14 mouse cellular contexts compared by ENCODE assay signal in the genomic region with DNA sequence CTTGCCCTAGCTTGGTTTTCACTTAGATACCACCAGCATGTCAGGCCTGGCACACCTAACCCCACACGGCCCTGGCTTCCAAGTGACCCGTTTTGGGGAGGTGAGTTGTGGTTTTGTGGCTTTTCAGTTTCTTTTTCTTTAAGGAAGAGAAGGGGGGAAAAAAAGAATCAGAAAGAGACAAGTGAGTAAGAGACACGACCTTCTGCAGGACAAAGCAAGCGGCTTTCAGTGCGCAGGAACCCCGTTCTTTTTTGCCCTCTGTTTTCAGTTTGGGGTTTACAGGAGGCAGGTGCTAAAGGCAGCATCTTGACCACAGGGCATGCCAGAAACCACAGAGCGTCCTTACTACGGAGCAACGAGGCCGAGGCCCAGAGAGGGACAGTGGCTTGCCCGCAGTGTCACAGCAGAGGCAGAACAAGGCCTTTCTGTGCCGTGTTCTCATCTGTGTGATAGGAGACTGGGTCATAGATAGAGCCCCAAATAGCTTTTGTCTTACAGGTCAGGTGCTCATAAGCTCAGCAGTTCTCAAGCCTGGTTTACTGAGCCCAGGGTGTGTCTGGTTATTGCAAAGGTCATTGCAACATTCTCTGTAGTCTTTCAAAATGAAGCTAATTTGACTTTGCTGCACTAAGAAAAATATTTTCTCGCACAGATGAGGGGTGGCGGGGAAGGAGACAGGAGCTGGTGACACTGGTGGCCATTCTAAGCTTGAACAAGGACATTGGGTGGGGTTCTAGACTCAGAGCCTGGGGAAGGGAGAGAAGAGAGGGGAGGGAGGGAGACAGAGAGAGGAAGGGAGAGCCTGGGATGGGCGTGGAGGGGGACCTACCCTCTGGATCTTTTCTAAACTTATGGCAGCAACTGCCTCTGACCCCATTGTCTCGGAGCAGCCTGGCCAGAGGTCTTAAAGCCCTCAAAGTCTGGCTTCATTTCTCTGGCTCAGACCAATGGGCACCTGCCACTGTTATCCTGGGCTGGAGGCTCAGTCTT. TPM values are rescaled to one million over a fixed set of nuclear protein-coding genes. Genes with fewer than 3 reads are reported as not detected.
A peak's percentile ranks its signal among the peaks of the same experiment; 100 is the strongest.
DNase-seq lines count a peak whose midpoint lies in the region; ATAC-seq and TF ChIP-seq lines count a peak whose summit lies in the region.
"Had no signal": no experiment of that assay in that cellular context is flagged by ENCODE, and none has a peak within 500 bp of the region (broad histone marks: within the 10 kb centered on the region; RNA-seq: fewer than 3 reads in every experiment).

No protein-coding gene starts in this region.

- H3K9ac ChIP-seq in heart, embryonic 15.5 days: no peak overlapping the region
- H3K9ac ChIP-seq in MEL (ENCODE audit: control insufficient read depth, low read depth, low read length, poor library complexity, severe bottlenecking): no peak overlapping the region
- H3K9ac ChIP-seq: forebrain, embryonic 15.5 days; hindbrain, embryonic 15.5 days had no signal

- no peak for DNase-seq in heart, adult 8-10 months (ENCODE audit: low spot score)
- peak; percentile 48 for DNase-seq in 3134 (ENCODE audit: extremely low read depth, insufficient read length, low spot score)
- DNase-seq in MEL (ENCODE audit: low read depth, low spot score): no peak
- DNase-seq in lung, postnatal 36 days: peak; percentile 52
- no peak for DNase-seq in urinary bladder, adult 2 months (ENCODE audit: low spot score)
- no peak for DNase-seq in yolk sac, embryonic 10.5 days (ENCODE audit: low spot score)
- no peak for DNase-seq in cerebellum, postnatal 10 days
- DNase-seq: adrenal gland, postnatal 10 days; thymus, adult 18-20 months had no signal

- no peak for TF ChIP-seq CTCF in MEL (IDR thresholded peaks at IDR 0.05 in 2 of 3, conservative IDR thresholded peaks at IDR 0.05 in 1 of 3; ENCODE audit: control insufficient read depth in 1 of 3, insufficient read depth in 1 of 3, low read depth in 2 of 3, low read length in 3 of 3, poor library complexity in 1 of 3, severe bottlenecking in 1 of 3)

- H3K4me1 ChIP-seq in heart, embryonic 15.5 days (replicated peaks): peaks cover 47% of the 10 kb centered on the region
- H3K4me1 ChIP-seq in MEL (ENCODE audit: control insufficient read depth in 1 of 2, insufficient read depth in 2 of 2, low read length in 2 of 2): peaks cover 0 to 4% of the 10 kb centered on the region in 2 experiments; a peak in 2 of 4 replicates

- no peak for TF ChIP-seq RAD21 in MEL (IDR thresholded peaks at IDR 0.05; ENCODE audit: low read depth, low read length)

- no peak for ATAC-seq in heart, embryonic 15.5 days (replicated peaks; ENCODE audit: insufficient number of reproducible peaks, insufficient read depth, low FRiP score, low read depth)
- ATAC-seq: forebrain, embryonic 15.5 days had no signal

- TF ChIP-seq EP300 in MEL (IDR thresholded peaks at IDR 0.05; ENCODE audit: low read depth in 1 of 2, low read length in 2 of 2): no peak

- no peaks in the 10 kb centered on the region for H3K27me3 ChIP-seq in heart, embryonic 15.5 days
- H3K27me3 ChIP-seq in MEL (ENCODE audit: control insufficient read depth in 1 of 2, insufficient read depth in 2 of 2, low read length in 2 of 2): no peaks in the 10 kb centered on the region
- H3K27me3 ChIP-seq: forebrain, embryonic 15.5 days; hindbrain, embryonic 15.5 days had no signal

- H3K4me3 ChIP-seq in heart, embryonic 15.5 days: no peak overlapping the region
- no peak overlapping the region for H3K4me3 ChIP-seq in MEL (ENCODE audit: control insufficient read depth in 1 of 2, insufficient read depth in 1 of 2, low read depth in 2 of 2, low read length in 2 of 2)
- H3K4me3 ChIP-seq: forebrain, embryonic 15.5 days; hindbrain, embryonic 15.5 days; midbrain, embryonic 10.5 days had no signal

- H3K36me3 ChIP-seq in heart, embryonic 15.5 days: no peaks in the 10 kb centered on the region
- H3K36me3 ChIP-seq in MEL (ENCODE audit: control insufficient read depth in 1 of 2, insufficient read depth in 2 of 2, low read length in 2 of 2): peaks cover 0 to 3% of the 10 kb centered on the region in 2 experiments; a peak in 1 of 4 replicates
- H3K36me3 ChIP-seq: forebrain, embryonic 15.5 days; hindbrain, embryonic 15.5 days; midbrain, embryonic 10.5 days had no signal

- TF ChIP-seq POLR2A in MEL (IDR thresholded peaks at IDR 0.05; ENCODE audit: control insufficient read depth in 1 of 2, insufficient read depth in 1 of 2, low read depth in 1 of 2, low read length in 2 of 2, poor library complexity in 1 of 2): no peak

- no peaks in the 10 kb centered on the region for H3K9me3 ChIP-seq in heart, embryonic 15.5 days (replicated peaks)
- H3K9me3 ChIP-seq in MEL (replicated peaks; ENCODE audit: insufficient read depth, low read length): no peaks in the 10 kb centered on the region
- H3K9me3 ChIP-seq: forebrain, embryonic 15.5 days; hindbrain, embryonic 15.5 days; midbrain, embryonic 10.5 days had no signal

- no peak overlapping the region for H3K4me2 ChIP-seq in heart, embryonic 15.5 days
- H3K4me2 ChIP-seq: forebrain, embryonic 15.5 days; hindbrain, embryonic 15.5 days had no signal

- 75% methylated on average over 16 of the region's 16 CpGs for WGBS in heart, embryonic 15.5 days

- H3K27ac ChIP-seq in heart, embryonic 15.5 days: 0 out of 2 replicates have a peak overlapping the region, but pooled peaks have one; percentile 16
- H3K27ac ChIP-seq in MEL (ENCODE audit: control insufficient read depth, low read depth, low read length): no peak overlapping the region
- H3K27ac ChIP-seq: forebrain, embryonic 15.5 days; hindbrain, embryonic 15.5 days; midbrain, embryonic 10.5 days had no signal

- H3K79me2 ChIP-seq in MEL (ENCODE audit: control insufficient read depth, insufficient read depth, low read length, poor library complexity): no peaks in the 10 kb centered on the region; the same call in 1 of the 2 replicates

TF ChIP-seq in MEL, 35 proteins besides CTCF, POLR2A, EP300 and RAD21:
- no peak for TF ChIP-seq UBTF (IDR thresholded peaks at IDR 0.05; ENCODE audit: borderline replicate concordance, insufficient read depth, low read depth, low read length)
- TF ChIP-seq KAT2A (conservative IDR thresholded peaks at IDR 0.05; ENCODE audit: low read depth, low read length): 0 out of 2 replicates have a peak, but pooled peaks have one; percentile 17

RNA-seq across cellular contexts. Expression of a gene that starts 8.1 kb away (rescaled TPM):
- 38.6 and 39.1 TPM in 2 replicates for polyA plus RNA-seq in heart, embryonic 15.5 days (2015; fragmentation: Nextera tagmentation; extraction: Ambion mirVana)
- total RNA-seq in heart, adult 8-10 months (2022): 10 to 100 TPM; 38.7 to 49.2 (median 46.0) TPM
- 29.0 and 29.8 TPM in 2 replicates for total RNA-seq in MEL (2012; rRNA removed)
- 10 to 100 TPM in 1 of 2 experiments, not detected in 1; 60.9 TPM for polyA plus RNA-seq in MEL (2012; ENCODE audit: insufficient read depth in 1 of 2, insufficient read length in 2 of 2, low read depth in 1 of 2, low replicate concordance in 2 of 2, missing spikeins in 1 of 2)
- 37.6 and 43.3 TPM in 2 replicates for polyA plus RNA-seq in urinary bladder, adult 2 months (2012; rRNA removed)

RNA-seq across cellular contexts. Expression of a gene that starts 53.1 kb away (rescaled TPM):
- 2.5 TPM in 1 of 2 replicates, not detected in the other for polyA plus RNA-seq in heart, embryonic 15.5 days (2015; fragmentation: Nextera tagmentation; extraction: Ambion mirVana)
- total RNA-seq in heart, adult 8-10 months (2022): not detected
- total RNA-seq in MEL (2012; rRNA removed): 4.8 and 5.4 TPM in 2 replicates
- 10 to 100 TPM in 1 of 2 experiments, not detected in 1; 53.0 TPM for polyA plus RNA-seq in MEL (2012; ENCODE audit: insufficient read depth in 1 of 2, insufficient read length in 2 of 2, low read depth in 1 of 2, low replicate concordance in 2 of 2, missing spikeins in 1 of 2)
- not detected in 2 replicates for polyA plus RNA-seq in urinary bladder, adult 2 months (2012; rRNA removed)
- total RNA-seq: adrenal gland, postnatal 10 days; common myeloid progenitor, adult 5-6 weeks had no signal
- polyA plus RNA-seq: forebrain, embryonic 15.5 days; hindbrain, embryonic 15.5 days had no signal

Comparison
In these comparisons a context has a peak if more than half of its experiments do, and no peak if none do; other contexts are left out.
1. DNase-seq: peak in 3134 (single experiment) and lung, postnatal 36 days (single experiment); none in heart, adult 8-10 months (single experiment), MEL (single experiment), urinary bladder, adult 2 months (single experiment), yolk sac, embryonic 10.5 days (single experiment) and cerebellum, postnatal 10 days (0 of 2).